Mouse (Mus musculus): ENCODE measurements around the gene Fbxw21.

Gene Fbxw21

DNA sequence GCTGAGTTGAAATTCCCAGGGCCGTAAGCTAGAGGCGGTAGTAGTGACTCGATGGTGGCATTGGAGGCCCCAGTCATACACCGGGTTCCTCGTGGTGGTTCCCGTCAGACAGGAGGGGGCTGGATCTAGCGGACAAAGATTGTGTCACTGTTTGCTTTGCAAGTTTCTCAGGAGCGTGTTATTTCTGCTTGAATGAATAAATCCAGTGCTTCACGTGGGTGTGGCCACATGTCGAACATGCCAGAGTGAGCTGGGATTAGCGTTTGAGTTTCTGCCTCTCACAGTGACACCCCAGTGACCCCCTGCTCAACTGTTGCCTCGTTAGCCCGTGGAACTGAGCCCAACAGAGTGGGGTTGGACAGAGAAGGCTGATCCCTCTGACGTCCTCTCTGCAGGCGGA lies 71.4 kb downstream of the Fbxw21 start:
- peak; percentile 28 for DNase-seq (ENCODE audit: low spot score)

Measured in yolk sac, embryonic 10.5 days (tissue).